Mouse (Mus musculus): Measurements from ENCODE around the gene Shroom1.

Shroom1 gene

DNA sequence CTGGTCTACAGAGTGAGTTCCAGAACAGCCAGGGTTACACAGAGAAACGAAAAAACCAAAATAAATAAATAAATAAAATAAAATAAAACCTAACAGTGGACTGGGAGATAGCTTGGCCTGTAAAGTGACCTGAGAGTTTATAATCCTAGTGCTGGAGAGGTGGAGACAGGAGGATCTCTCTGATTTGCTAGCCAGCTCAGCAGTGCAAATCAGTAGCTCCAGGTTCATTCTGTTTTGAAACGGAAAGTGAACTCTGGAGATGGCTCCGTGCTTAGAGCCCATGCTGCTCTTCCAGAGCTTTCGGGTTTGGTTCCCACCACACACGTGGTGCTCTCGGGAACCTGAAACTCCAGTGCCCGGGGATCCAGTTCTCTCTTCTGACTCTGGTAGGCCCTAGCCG is 9.0 kb upstream of the Shroom1 start:
- DNase-seq (ENCODE audit: low spot score), result no peak

DNA sequence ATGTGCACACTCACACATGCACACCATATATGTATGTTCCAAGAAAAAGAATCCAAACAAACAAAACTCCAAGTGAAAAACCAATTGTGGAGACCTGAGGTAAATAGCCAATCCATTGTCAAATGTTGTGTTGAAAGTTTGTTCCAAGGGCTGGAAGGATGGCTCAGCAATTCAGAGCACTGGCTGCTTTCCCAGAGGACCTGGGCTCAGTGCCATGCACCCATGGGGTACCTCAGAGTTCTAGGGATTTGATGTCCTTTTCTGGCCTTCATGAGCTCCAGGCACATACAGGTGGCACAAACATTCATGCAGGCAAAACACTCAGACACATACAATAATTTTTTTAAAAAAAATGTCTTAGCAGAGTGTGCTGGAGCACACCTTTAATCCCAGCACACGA is 8.5 kb upstream of the Shroom1 start:
- DNase-seq (ENCODE audit: low spot score), result no peak

DNA sequence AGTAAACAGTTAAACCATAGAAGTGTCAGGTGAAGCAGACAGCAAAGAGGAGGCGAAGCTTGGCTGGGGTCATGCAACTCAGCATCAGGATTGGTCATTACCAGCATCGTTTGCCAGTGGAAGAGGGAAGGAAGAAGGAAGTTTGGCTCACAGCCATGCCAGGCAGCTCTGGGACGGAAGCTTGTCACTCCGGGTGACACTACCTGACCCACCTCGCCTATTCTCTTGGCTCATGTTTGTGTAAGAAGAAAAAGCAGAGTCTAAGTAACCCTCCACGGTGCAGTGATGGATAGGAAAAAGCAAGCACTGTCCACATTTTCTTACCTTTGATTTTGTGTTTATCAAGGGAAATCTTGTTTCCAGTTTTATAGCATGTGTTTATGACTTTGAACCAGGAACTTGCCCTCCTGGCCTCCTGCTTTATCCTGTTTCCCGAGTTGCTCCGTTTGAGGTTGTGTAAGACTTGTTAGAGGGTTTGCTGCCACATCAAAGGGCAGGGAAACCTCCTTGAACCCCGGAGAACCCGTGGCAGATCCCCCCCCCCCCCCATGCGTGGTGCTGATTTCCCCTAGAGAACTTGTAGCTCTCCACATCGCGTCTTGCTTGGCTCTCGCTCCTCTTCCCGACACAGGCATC is 6.8 kb upstream of the Shroom1 start:
- no peak for DNase-seq (ENCODE audit: low spot score)

DNA sequence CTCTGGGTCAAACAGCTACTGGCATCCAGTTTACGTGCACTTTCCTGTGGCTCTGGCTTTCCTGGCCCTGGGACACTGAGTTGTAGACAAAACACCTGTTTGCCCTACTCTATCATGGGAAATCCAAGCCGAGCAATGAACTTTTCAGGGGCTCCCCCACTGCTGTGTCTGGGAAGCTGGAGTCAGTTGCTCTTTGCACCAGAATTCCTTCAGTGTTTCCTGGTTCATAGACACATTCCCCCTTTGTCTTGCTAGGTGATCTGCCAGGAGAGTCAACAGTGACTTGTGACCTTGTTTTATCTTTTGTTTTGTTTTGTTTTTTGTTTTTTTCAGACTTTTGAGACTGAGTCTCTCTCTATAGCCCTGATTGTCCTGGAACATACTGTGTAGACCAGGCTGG is 5.6 kb upstream of the Shroom1 start:
- DNase-seq (ENCODE audit: low spot score), result no peak

DNA sequence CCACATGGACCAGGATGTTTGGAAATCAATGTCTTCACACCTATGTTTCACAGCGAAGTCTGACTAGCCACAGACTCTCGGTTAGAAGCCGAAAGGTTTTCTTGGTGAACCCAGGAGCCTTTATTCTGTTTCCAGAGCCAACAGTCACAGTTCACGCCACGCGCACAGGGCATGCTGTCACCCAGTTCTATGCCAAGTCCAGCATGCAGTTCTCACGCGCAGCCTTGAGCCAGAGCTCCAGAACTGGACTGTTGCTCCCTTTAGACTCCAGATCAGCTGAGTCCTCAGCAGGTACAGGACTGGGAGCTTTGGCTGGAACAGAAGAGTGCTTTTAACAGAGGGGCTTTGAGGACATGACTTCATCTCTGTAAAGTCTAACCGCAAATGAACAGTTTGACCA is 4.6 kb upstream of the Shroom1 start:
- DNase-seq (ENCODE audit: low spot score), result no peak

DNA sequence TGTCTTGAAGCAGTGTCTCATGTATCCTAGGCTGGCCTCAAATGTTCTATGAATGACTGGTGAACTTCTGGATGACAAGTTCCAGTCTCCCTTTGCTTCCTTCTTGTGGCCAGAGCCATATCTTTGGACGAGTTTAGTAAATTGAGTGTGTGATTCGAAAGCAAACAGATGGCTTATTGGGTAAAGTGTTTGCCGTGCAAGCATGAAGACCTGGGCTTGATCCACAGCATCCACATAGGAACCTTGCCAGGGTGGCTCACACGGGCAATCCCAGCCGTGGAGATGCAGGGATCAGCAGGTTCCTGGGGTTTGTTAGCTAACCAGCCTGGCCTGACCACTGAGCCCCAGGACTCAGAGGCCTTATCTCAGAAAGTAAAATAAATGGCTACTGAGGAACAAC is 4.0 kb upstream of the Shroom1 start:
- DNase-seq (ENCODE audit: low spot score), result no peak

DNA sequence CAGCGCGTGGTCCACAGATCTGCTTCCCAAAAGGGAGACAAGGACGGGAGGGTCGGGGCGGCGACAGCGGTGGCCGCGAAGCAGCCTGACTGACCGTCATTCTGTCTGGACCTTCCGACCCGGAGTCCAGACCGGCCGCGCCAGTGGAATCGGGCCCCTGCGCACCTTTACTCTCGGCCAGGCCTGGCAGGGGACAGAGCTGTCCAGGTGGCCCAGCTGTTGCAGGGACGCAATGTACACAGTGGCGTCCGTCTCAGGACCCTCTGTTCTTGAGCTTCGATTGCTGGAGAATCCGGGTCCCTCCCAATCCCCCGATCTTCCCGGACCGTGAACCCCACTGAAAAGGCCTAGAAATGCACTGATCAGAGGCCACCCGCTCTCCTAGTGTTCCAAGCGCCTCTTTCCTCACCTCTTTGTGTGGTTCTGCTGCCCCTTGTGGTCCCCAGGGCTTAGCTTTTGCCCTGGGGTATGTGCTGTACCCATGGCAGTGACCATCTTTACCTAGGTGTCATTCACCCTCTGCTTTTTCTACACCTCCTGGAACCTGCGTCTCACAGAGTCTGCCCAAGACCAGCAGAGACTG is 458 bp downstream of the Shroom1 start:
- no peak for DNase-seq (ENCODE audit: low spot score)

DNA sequence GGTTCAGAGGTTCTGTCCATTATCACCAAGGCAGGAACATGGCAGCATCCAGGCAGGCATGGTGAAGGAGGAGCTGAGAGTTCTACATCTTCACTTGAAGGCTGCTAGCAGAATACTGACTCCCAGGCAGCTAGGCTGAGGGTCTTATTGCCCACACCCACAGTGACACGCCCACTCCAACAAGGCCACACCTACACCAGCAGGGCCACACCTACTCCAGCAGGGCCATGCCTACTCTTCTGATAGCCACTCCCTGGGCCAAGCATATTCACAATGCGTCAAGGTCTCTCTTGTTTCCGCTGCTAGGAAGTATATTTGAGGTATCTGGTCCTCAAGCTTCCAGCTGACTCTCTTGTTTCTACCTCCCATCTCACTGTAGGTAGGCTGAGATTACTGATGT is 2.0 kb downstream of the Shroom1 start:
- DNase-seq (ENCODE audit: low spot score), result no peak

DNA sequence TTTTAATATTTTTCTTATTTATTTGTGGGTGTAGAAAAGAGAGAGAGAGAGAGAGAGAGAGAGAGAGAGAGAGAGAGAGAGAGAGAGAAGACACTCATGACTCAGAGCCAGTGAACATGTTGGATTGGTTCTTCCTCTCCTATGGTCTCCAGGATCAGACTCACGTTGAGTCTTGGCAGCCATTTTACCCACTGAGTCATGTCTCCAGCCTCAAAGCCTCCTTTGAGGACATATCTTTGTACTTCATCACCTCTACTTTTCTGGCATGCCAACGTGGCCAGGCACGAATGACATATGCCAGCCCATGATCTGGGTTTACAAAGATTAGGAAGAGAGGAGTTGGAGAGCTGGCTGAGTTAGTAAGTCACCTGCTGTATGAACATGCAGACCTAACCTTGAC is 3.2 kb downstream of the Shroom1 start:
- no peak for DNase-seq (ENCODE audit: low spot score)

DNA sequence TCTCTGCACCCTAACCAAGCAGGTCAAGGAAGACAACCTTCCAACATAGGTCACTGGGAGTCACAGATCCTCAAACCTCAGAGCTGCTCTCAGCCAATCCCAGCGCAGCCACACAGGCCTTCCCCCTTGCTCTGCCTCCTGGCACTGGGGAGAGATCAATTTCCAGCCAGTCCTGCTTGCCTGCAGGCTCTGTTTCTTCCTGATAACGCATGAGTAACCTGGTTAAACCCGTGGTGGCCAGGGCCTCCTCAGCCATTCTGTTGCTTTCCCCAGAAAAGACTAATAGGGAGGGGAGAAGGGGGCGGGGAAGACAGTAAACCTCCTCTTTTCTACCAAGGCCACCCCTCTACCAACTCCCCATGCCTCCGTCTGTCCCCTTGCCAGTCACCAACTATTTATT is 4.7 kb downstream of the Shroom1 start:
- DNase-seq (ENCODE audit: low spot score), result no peak

DNA sequence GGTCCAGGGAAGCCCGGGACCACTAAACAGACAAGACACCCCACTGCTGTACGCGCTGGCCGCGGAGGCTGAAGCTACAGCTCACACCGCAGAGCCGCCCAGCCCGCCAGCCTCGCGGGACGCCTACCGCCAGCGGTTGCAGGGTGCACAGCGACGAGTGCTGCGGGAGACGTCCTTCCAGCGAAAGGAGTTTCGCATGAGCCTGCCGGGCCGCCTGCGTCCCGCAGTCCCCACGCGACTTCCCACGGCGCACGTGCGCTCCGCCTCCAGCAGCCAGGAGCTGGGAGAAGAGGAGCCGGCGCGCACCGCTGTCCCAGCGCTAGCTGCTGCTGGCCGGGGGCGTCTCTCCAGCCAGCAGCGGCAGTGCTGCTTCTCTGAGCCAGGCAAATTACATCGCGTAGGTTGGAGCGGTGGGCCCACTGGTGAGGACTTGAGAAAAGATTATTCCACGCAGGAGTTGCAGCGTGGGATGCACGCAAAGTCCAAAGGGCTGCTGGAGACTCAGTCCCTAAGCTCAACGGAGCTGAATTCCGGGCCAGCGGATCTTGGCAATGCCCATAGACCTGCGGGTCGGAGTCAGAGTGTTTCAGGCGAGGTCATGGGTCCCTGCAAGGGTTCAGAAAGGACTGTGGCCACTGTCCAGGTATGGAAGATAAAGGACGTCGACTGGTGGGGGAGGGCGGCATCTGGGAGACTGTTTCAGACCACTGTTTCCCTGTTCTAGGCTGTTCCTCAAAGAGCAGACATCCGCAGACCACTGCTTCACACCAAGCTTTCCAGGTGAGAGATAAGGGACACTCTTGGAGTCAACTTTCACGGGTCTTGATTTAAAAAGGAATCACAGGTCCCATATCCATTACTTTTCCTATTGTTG is 6.8 kb downstream of the Shroom1 start:
- DNase-seq (ENCODE audit: low spot score), result peak; percentile 54

DNA sequence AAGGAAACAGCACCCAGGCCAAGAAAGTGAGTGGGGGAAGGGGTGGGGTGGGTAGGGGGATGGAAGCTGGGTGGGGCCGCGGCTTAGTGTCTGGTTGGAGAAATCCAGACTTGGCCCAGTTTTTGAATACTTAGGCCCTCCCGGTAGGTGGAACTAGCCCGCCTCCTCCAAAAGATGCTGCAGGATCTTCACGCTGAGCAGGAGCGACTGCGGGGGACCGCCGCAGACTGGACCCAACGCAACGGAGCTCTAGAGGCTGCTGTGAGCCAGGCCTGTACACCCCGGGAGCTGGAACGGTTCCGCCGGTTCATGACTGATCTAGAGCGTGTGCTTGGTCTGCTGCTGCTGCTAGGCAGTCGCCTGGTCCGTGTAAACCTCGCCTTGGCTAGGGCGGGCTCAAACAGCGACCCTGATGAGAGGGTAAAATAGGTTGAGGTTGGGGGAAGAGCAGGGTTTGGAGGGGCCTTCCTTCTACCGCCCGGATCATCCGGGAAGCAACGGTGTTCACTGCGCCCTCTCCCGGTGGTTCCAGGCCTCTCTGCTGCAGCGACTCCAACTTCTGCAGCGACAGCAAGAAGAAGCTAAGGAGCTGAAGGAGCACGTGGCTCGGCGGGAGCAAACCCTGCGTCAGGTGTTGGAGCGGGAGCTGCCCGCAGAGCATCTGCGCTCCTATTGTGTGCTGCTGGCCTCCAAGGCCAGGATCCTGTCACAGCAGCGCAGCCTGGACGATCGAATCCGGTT is 9.4 kb downstream of the Shroom1 start:
- peak; percentile 91 for DNase-seq (ENCODE audit: low spot score)

DNA sequence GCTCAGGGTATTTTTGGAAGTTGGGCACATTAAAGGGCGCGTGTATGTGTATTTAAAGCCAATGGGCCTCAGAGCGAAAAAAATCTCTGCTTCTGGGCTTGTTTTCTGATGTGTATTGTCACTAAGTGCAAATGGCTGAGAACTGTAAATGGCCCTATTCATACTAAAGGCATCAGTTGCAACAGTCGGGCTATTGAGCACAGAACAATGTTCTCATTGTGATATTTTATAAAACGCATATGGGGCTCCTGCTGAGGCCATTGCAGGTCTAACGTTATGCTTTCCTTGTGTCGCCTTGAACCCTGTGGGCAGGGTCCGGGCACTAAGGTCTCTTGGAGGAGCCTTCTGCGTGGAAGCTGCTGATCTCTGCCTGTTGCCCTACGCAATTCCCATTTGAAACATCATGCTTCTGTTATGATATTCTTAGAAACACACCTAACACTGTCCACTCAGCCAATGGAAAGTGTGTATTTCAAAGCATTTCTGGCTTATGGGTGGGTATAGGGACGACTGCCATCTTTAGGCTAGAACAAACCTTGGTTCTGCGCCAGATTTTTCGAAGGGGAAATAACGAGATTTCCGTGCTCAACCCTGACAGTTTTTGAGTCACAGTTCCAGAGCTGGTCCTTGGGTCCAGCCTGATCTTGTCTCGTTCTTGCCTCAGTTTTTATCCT is 12.4 kb downstream of the Shroom1 start:
- DNase-seq (ENCODE audit: low spot score), result no peak

DNA sequence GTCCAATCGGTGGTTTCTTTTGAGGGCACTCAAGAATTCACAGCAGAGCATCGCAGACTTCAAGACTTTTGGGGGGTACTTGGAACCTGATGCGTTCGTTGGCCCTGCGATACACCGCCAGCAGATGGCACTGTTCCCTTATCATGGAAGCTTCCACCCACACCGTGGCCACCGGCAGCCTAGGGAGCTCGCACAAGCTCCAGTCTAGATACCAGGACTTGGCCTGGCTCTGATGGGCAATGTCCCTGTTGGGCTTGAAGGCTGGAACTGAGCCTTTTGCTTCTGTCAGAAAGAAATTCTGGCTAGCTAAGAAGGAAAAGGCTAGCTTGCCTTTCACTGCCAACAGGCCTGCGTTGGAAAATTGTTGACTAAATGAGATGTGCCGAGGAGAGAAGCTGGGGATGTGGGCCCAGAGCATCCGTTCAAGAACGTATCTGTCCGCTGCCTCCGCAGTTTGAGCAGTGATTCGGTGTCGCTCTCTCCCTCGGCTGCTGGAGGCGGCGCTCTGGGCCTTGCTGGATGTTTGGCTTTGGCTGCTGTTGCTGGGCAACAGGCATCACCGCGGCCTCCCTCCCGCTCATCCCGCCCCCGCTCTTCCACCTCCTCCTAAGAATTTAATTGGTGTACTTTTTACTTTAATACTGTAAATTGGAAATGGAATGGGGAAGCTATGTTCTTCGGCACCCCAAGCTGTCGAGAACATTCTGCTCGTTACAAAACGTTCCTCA is 13.1 kb downstream of the Shroom1 start, which contains the start of gene Gm9837:
Gene Gm9837, minus strand, starts transcription at position 512 of the 728 bp plus-strand sequence.
- DNase-seq (ENCODE audit: low spot score), result peak; percentile 95

DNA sequence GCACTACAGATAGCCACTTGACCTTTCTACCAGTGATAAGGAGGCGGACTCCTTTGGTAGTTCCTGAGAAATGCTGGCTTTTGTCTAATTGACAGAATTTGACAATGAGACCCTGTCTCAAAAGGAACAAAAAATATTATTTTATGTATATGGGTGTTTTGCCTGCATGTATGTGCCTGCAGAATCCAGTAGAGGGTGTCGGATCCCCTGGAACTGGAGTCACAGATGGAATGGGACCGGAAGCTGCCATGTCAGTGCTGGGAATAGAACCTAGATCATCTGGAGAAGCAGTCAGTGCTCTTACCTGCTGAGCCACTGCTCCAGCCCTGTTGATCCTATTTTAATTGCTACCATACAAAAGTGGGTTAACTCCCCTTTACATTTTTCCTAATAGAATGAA is 15.7 kb downstream of the Shroom1 start:
- DNase-seq (ENCODE audit: low spot score), result no peak

DNA sequence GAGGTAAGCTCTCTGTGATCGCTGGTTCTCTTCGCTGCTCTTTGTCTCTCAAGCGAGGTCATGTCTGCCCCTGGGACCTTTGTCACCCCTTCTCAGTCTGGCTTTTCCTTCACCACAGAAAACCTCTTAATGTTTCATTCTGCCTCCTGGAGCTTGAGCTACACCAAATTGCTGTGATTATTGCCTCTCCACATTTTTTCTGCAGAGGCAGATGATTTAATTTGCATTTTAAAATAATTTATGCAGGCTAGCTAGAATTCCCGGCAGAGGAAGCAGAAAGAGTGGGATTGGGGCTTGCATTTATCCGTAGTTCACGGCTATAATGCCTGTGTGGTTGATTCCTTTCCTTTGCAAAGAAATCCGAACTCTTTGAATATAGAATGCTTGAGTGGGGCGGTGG is 18.6 kb downstream of the Shroom1 start:
- DNase-seq (ENCODE audit: low spot score), result no peak

DNA sequence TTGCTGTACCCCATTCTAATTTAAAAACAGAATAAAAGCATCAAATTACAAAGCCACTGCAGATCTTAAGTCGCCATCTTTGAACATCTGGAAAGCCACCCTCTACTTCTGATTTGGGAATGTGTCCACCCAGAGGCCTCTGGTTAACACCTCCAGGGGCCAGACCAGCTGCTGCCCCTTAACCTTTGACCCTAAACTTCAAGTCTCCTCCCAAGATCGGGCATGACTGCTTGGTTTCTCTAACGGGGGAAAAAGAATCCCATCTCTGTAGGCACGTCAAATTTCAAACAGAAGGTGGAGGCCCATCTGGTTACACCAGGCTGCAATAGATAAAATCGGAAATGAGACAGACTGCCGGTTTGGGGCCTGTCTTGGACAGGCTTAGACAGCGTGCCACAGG is 20.8 kb downstream of the Shroom1 start:
- DNase-seq (ENCODE audit: low spot score), result no peak

DNA sequence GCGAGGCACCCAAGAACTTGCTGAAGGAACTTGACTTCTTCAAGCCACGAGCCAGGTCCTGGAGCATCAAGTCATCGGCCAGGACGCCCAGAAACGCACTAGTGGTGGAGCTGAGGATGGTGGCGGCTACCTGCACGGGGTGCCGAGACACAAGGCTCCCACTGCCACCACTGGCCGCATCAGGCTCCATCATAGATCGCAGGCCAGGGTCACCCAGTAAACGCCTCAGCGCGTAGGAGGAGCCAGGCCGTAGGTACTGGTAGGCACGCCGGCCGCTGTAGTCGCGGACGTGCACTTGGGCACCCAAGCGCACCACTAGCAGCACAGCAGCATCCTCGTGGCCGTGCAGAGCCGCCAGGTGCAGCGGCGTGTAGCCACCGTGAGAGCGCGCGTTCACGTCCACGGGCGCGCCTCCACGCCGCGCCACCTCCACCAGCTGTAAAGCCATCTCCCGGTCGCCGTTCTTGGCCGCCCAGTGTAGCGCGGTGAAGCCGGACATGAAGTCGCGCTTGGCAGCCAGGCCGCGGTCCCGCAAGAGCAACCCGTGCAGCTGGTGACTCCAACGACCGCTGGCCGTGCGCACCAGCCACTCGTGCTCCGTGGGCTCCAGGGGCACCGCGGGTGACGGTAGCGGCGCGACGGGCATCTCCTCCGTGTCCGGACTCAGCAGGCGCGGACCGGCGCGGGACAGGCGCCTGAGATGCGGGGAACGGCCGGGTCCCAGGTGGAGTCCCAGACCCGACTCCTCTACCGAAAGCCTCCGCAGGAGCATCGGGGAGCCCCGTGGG is 21.6 kb downstream of the Shroom1 start:
- DNase-seq (ENCODE audit: low spot score), result no peak

DNA sequence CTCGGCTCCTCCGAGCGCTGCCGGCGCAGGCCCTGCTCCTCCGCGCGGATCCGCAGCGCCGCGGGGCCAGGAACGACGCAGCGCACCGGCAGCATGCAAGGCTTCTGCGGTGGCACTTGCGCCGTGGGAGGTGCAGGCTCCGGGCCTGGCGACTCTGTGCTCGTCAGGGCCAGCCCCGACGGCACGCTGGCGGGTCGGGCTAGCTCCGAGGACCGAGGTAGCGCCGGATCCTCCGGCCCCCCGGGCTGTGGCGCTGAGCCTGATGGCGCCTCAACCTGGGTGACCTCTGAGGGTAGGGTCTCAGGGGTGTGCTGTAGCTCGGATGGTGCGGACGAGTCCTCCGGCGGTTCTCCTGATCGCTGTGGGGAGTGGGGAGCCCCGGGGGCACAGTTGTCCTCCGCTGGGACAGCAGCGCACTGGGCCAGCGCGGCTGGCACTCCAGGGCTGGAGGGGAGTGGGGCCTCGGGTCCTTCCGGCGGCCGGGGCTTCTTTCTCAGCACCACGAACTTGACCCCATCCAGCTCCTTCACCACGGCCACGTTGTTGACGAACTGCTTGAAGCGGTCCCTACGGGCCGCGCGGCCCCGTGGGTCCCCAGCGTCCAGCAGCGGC is 22.3 kb downstream of the Shroom1 start:
- no peak for DNase-seq (ENCODE audit: low spot score)

DNA sequence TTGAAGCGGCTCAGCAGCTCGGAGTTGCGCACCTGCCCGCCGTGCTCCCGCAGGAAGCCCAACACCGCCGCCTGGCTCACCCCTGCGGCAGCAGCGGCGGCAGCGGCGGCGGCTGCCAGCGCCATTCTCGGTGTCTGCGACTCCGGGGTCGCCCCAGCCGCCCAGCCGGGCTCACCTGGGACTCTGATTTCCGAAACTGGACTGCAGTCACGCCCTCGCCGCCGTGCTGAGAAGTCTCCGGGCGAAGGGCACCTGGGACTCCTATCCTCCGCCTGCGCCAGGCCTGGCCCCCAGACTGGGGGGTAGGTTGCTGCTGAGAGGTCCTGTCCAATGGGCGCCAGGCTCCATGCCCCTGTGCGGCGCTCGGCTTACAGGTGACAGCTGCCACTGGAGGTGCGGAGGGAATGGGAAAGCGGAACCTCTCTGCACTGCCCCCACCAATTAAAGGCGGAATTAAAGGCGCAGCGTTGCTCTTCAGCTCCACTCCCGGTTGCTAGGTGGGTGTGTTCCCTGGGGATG is 22.8 kb downstream of the Shroom1 start, which contains the start of the genes Gm9945 and Sowaha:
Gene Gm9945, plus strand, starts transcription at position 384 of the 519 bp plus-strand sequence.
Gene Sowaha, minus strand, starts transcription at position 492 of the 519 bp plus-strand sequence.
- DNase-seq (ENCODE audit: low spot score), result no peak
